Mouse (Mus musculus): ENCODE data around the gene Ntrk3. TPM values are rescaled to one million over a fixed set of nuclear protein-coding genes. Genes with fewer than 3 reads are reported as not detected.

Ntrk3 gene
- polyA plus RNA-seq, 1 experiment from 2014 or later, result 2.9 TPM

DNA sequence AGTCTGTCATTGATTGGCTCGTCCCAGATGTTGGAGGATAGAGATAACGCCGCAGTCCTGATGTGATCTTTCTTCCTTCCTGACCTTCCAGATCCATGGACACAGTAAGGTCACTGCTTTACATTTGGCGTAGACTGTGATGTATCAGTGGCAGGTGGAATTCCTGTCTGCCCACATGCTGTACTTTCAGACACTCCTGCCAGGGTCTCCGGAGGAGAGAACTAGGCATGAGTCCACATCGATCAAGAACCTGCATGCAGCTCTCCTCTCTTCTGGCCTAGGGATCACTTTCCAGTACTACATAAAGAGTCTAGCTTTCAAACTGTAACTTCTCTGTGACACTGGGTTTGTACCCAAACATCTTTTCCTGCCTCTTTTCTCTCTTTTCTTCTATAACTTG is 136.9 kb downstream of the Ntrk3 start:
- WGBS, result 83% methylated on average over 6 of the region's 6 CpGs
- no peak for ATAC-seq
- Histone ChIP-seq H3K27ac (no peak overlapping the region), H3K27me3 (replicated peaks) (peaks cover 8% of the 10 kb centered on the region; the same call in 1 of the 2 replicates), H3K36me3 (no peaks in the 10 kb centered on the region), H3K9ac (no peak overlapping the region), H3K4me2 (replicated peaks) (no peak overlapping the region), H3K4me3 (replicated peaks) (no peak overlapping the region), H3K4me1 (replicated peaks) (no peaks in the 10 kb centered on the region), H3K9me3 (no peaks in the 10 kb centered on the region)

DNA sequence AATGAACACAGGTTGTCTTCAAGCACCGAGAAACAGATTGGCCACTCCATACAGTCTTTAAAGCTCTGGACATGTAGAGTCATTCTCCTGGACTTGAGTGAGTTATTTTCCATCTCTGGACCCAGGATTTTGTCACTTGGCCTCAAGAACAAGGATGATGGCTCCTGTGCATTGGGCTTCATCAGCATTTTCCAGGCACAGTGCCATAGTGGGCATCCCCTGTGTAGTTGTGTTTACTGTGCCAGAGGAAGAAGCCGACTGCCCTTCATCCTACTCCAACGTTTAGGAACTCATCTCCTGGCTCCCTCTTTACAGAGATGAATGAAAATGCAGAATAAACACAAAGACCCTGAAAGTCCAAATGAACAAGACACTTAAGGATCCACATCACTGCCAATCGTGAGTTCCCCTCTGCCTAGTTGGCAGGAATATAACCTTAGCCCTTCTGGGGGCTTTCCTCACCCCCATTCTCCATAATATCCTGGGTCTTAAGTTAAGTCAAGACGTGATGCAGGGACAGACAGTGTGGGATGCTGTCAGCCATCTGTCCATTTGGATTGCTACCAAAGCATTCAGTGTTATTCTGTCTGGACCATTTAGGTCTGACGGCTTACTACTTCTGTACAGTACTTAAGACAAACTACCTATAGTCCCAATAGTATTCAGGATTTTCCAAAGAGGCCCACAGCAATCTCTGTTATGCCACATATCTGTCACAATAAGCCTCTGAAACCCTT is 137.7 kb downstream of the Ntrk3 start:
- H3K9me3 ChIP-seq, result no peaks in the 10 kb centered on the region
- 73% methylated on average over 6 of the region's 6 CpGs for WGBS
- H3K4me2 ChIP-seq (replicated peaks), result no peak overlapping the region
- no peak overlapping the region for H3K4me3 ChIP-seq (replicated peaks)
- H3K27me3 ChIP-seq (replicated peaks), result peaks cover 8% of the 10 kb centered on the region; the same call in 1 of the 2 replicates
- no peaks in the 10 kb centered on the region for H3K4me1 ChIP-seq (replicated peaks)
- H3K27ac ChIP-seq, result no peak overlapping the region
- no peak overlapping the region for H3K9ac ChIP-seq
- no peak for ATAC-seq
- H3K36me3 ChIP-seq, result no peaks in the 10 kb centered on the region

DNA sequence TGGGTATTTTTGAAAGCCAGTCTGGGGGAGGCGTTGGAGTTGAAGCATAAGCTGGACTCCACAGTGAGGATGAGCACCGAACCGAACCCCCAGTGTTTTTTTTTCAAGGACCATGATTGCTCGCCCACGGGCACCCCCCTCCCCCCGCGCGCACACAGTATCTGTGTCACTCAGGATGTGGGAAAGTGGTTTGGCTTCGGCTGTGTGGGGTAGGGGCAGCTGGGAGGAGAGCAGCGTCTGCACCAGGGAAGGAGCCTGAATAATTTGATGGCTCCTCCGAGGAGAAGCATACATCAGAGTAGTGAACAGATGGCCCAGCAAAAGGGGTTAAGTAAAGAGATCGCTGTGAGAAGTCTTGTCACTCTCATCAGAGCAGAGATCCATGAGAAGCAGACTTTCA is 139.7 kb downstream of the Ntrk3 start:
- H3K9me3 ChIP-seq, result no peaks in the 10 kb centered on the region
- no peaks in the 10 kb centered on the region for H3K4me1 ChIP-seq (replicated peaks)
- H3K36me3 ChIP-seq, result no peaks in the 10 kb centered on the region
- ATAC-seq, result no peak
- H3K4me2 ChIP-seq (replicated peaks), result no peak overlapping the region
- 37% methylated on average over 12 of the region's 12 CpGs for WGBS
- H3K27ac ChIP-seq, result no peak overlapping the region
- H3K27me3 ChIP-seq (replicated peaks), result peaks cover 8% of the 10 kb centered on the region; the same call in 1 of the 2 replicates
- H3K9ac ChIP-seq, result no peak overlapping the region
- H3K4me3 ChIP-seq (replicated peaks), result no peak overlapping the region

DNA sequence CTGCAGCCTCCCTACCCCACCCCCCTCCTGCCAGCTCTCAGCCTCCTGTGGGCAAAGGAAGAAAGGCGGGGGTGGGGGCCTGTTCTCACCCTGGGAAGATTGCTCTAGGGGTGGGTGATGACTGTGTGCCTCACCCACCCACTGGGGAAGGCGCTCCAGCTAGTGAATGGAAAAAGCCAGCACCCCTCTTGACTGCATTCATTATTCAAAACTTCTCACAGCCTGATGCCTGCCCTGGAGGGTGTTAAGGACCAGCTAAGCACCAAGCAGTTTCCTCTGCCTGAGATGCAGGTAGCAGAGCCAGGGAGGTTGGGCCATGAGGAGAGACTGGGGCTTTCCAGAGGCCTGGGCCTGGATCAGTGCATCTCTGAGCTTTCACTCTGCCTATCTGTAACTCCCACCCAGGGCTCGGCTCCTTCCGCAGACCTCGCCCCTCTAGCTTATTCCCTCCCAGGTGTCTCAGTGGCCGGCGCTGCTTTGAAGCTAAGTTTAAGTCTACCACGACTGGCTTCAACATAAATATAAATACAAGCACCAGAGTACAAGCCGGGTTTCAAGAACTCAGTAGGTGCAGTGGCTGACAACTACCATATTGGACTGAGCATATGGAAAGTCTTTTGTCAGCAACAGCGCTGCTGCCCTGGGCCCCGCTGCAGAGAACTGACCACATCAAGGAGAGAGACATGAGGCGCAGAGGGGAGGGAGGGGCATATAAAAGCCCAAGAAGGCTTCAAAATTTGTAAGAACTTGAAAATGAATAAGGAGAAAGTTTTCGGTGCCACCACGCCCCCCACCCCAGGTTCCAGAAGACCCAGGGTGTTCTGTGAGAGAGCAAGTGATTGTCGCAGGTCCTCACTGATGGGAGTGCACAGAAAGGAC is 140.3 kb downstream of the Ntrk3 start:
- no peaks in the 10 kb centered on the region for H3K36me3 ChIP-seq
- H3K9ac ChIP-seq, result no peak overlapping the region
- no peak overlapping the region for H3K4me2 ChIP-seq (replicated peaks)
- 32% methylated on average over 15 of the region's 15 CpGs for WGBS
- H3K9me3 ChIP-seq, result no peaks in the 10 kb centered on the region
- peaks cover 8% of the 10 kb centered on the region; the same call in 1 of the 2 replicates for H3K27me3 ChIP-seq (replicated peaks)
- H3K4me3 ChIP-seq (replicated peaks), result no peak overlapping the region
- H3K4me1 ChIP-seq (replicated peaks), result no peaks in the 10 kb centered on the region
- no peak for ATAC-seq
- no peak overlapping the region for H3K27ac ChIP-seq

DNA sequence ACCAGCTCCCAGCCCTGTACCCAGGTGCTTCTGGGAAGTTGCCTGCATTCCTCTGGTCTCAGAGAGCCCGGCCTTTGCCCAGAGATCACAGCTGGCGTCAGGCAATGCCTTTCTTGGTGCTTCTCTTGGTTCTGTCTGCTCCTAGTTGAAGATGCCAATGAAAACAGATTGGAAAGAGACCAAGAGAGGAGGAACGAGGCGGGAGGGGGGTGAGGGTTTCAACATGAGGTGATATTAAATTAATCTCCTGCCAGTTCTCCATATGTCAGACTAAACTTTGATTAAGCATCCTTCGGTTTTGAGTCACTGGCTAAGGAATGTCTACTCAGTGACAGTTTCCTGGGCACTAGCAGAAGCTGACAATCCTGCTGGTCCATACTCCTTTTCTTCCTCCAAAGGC is 141.3 kb downstream of the Ntrk3 start:
- Histone ChIP-seq H3K27ac (no peak overlapping the region), H3K9ac (no peak overlapping the region), H3K9me3 (no peaks in the 10 kb centered on the region), H3K4me3 (replicated peaks) (no peak overlapping the region), H3K36me3 (no peaks in the 10 kb centered on the region), H3K4me1 (replicated peaks) (no peaks in the 10 kb centered on the region), H3K27me3 (replicated peaks) (peaks cover 8% of the 10 kb centered on the region; the same call in 1 of the 2 replicates), H3K4me2 (replicated peaks) (no peak overlapping the region)
- ATAC-seq, result no peak
- WGBS, result 68% methylated on average over 5 of the region's 5 CpGs

GRCm38 (mm10) chr7:78595895-78596294 is 141.9 kb downstream of the Ntrk3 start:
- WGBS, result 4% methylated on average over 4 of the region's 4 CpGs
- Histone ChIP-seq H3K36me3 (no peaks in the 10 kb centered on the region), H3K9me3 (no peaks in the 10 kb centered on the region), H3K4me1 (replicated peaks) (no peaks in the 10 kb centered on the region), H3K27me3 (replicated peaks) (peaks cover 8% of the 10 kb centered on the region; the same call in 1 of the 2 replicates), H3K9ac (no peak overlapping the region), H3K4me3 (replicated peaks) (no peak overlapping the region), H3K27ac (no peak overlapping the region), H3K4me2 (replicated peaks) (no peak overlapping the region)
- peak; percentile 71; the same call in 1 of the 2 replicates for ATAC-seq

DNA sequence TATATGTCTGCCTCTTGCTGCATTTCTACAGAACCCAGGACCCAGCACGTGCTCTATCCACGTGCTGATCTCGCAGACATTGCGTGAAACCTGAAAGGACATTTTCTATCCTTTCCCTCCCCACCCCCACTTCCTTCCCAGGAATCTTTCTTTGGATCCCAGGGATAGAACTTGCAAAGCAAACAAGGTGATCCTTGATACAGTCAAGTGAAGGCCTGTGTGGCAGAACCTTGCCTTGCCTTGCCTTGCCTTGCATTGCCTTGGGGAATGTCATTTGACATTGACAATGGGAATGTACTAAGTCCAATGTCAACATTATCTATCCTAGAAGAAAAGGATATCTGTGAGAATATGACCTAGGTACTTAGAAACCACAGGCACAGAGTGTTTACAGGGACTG is 144.9 kb downstream of the Ntrk3 start:
- ATAC-seq, result no peak
- H3K36me3 ChIP-seq, result no peaks in the 10 kb centered on the region
- WGBS, result 87% methylated on average over 4 of the region's 4 CpGs
- no peak overlapping the region for H3K4me3 ChIP-seq (replicated peaks)
- no peak overlapping the region for H3K9ac ChIP-seq
- peaks cover 7% of the 10 kb centered on the region; the same call in 1 of the 2 replicates for H3K27me3 ChIP-seq (replicated peaks)
- no peak overlapping the region for H3K27ac ChIP-seq
- H3K4me1 ChIP-seq (replicated peaks), result no peaks in the 10 kb centered on the region
- no peaks in the 10 kb centered on the region for H3K9me3 ChIP-seq
- no peak overlapping the region for H3K4me2 ChIP-seq (replicated peaks)

- H3K27ac ChIP-seq, result no peak overlapping the region
- WGBS, result 94% methylated on average over 1 of the region's 1 CpGs
- peaks cover 8% of the 10 kb centered on the region; the same call in 1 of the 2 replicates for H3K27me3 ChIP-seq (replicated peaks)
- ATAC-seq, result no peak
- no peak overlapping the region for H3K9ac ChIP-seq
- H3K4me2 ChIP-seq (replicated peaks), result no peak overlapping the region
- H3K9me3 ChIP-seq, result no peaks in the 10 kb centered on the region
- no peak overlapping the region for H3K4me3 ChIP-seq (replicated peaks)
- no peaks in the 10 kb centered on the region for H3K36me3 ChIP-seq
- H3K4me1 ChIP-seq (replicated peaks), result no peaks in the 10 kb centered on the region
Measured at GRCm38 (mm10) chr7:78592172-78592571, 145.6 kb downstream of the Ntrk3 start.

DNA sequence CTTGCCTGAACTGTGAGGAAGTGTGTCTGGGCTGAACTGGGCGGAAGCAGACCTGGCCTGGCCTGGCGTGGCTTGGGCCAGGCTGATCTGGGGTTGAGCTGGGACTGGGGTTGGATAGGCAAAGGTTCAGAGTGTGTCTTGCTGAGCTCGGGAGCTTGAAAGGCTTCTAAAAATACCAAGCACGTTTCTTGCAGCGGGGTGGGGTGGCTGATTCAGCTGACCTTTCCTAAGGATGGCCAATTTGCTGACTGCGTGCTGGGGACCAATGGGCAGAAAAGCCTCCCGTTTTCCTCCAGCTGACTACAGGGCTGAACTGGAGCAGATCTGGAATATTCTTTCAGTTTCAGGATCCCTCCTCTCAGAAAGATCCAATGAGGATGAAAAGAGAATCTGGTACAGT is 148.0 kb downstream of the Ntrk3 start:
- ATAC-seq, result no peak
- WGBS, result 71% methylated on average over 7 of the region's 7 CpGs

DNA sequence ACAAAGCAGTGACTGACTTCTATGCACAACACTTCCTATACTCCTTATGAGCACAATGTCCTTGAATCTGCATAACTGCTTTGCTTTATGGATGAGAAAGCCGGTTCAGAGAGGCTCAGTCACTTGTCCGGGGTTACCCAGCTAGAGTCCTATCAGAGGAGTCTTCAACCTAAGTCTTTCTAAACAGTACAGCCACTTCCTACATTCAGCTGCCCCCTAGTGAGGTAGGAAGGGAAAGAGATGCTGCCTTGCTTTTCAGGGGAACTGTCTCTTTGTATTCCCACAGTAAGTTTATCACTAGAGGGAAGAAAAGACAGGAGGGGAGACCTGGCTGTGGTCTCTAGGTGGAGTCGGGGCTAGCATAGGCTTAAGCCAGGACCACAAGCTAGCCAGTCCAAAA is 151.0 kb downstream of the Ntrk3 start:
- no peaks in the 10 kb centered on the region for H3K4me1 ChIP-seq (replicated peaks)
- no peak overlapping the region for H3K27ac ChIP-seq
- H3K27me3 ChIP-seq (replicated peaks), result peaks cover 27% of the 10 kb centered on the region
- no peak overlapping the region for H3K4me3 ChIP-seq (replicated peaks)
- H3K9ac ChIP-seq, result no peak overlapping the region
- no peak overlapping the region for H3K4me2 ChIP-seq (replicated peaks)
- WGBS, result 29% methylated on average over 3 of the region's 3 CpGs
- H3K36me3 ChIP-seq, result no peaks in the 10 kb centered on the region
- no peaks in the 10 kb centered on the region for H3K9me3 ChIP-seq
- ATAC-seq, result no peak

More for the DNA sequence above, 148.0 kb downstream of the Ntrk3 start:
- H3K4me2 ChIP-seq (replicated peaks), result no peak overlapping the region
- no peaks in the 10 kb centered on the region for H3K9me3 ChIP-seq
- H3K27ac ChIP-seq, result no peak overlapping the region
- H3K9ac ChIP-seq, result no peak overlapping the region
- no peaks in the 10 kb centered on the region for H3K4me1 ChIP-seq (replicated peaks)
- peaks cover 6% of the 10 kb centered on the region for H3K27me3 ChIP-seq (replicated peaks)
- no peak overlapping the region for H3K4me3 ChIP-seq (replicated peaks)
- no peaks in the 10 kb centered on the region for H3K36me3 ChIP-seq

DNA sequence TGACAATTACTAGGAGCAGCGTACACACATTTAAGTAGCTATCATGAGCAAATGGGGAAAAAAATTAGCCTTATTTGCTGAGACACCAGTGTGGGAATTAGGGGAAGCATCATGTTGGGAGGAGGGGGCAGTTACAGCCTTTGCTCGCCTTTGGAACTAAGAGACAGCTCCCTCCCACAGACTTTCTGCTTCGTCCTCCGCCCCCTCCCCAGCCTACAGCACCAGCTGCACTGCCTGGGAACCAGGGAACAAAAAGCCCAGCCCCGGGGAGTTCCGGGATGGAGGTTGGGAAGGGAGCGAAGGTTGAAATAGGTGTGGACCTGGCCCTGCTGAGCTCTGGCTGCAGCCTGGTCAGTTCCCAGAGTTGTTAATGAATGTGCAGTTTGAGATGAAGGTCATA is 151.9 kb downstream of the Ntrk3 start:
- ATAC-seq, result no peak
- Histone ChIP-seq H3K27ac (no peak overlapping the region), H3K27me3 (replicated peaks) (peaks cover 35% of the 10 kb centered on the region), H3K9me3 (no peaks in the 10 kb centered on the region), H3K4me2 (replicated peaks) (no peak overlapping the region), H3K4me3 (replicated peaks) (no peak overlapping the region), H3K9ac (no peak overlapping the region), H3K36me3 (no peaks in the 10 kb centered on the region), H3K4me1 (replicated peaks) (no peaks in the 10 kb centered on the region)
- WGBS, result 51% methylated on average over 7 of the region's 7 CpGs

DNA sequence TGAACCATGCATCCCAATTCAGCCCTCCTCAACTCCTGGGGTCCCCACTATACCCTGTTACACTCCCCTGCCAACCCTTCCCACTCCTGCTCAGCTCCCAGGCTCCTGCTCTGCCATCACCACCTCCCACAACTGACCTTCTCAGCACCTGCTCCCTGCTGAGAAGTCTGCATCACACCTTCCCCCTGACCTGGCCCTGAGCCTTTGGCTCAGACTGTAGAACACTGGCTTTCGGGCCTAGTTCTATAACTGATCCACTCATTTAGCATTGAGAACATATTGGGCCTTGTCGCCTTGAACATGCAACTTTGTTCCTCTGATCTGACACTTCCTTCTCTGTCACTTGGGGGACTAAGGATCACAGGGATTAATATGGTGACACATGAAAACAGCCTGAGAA is 152.9 kb downstream of the Ntrk3 start:
- WGBS, result 89% methylated on average over 2 of the region's 2 CpGs
- no peaks in the 10 kb centered on the region for H3K9me3 ChIP-seq
- H3K4me2 ChIP-seq (replicated peaks), result no peak overlapping the region
- ATAC-seq, result no peak
- H3K4me1 ChIP-seq (replicated peaks), result no peaks in the 10 kb centered on the region
- no peak overlapping the region for H3K9ac ChIP-seq
- H3K27ac ChIP-seq, result no peak overlapping the region
- H3K36me3 ChIP-seq, result no peaks in the 10 kb centered on the region
- no peak overlapping the region for H3K4me3 ChIP-seq (replicated peaks)
- peaks cover 45% of the 10 kb centered on the region for H3K27me3 ChIP-seq (replicated peaks)
